Mouse (Mus musculus) heart, postnatal 0 days (tissue): Measurements from ENCODE around the gene Rundc3a.

Experiments
- CTCF ChIP-seq: IDR thresholded peaks from 2 replicates; pipeline ENCODE4 v1.5.1; 2016; ENCODE audit warnings: antibody characterized with exemption, control low read depth, low read depth
- EP300 ChIP-seq: IDR thresholded peaks from 2 replicates; pipeline ENCODE4 v1.6.1; 2016; ENCODE audit warnings: antibody characterized with exemption, low read depth

- TF ChIP-seq CTCF: no peak
- no peak for TF ChIP-seq EP300
Observed at GRCm38 (mm10) chr11:102404161-102405010, 11.2 kb downstream of the Rundc3a start.
